Mouse (Mus musculus) left cerebral cortex, postnatal 25 days (tissue): Measurements from ENCODE around the gene Dlx5. TPM values are rescaled to one million over a fixed set of nuclear protein-coding genes. Genes with fewer than 3 reads are reported as not detected.

Source experiments
- DNase-seq, 2 experiments: peaks; one replicate each; pipeline ENCODE4 v3.0.0; 2022; ENCODE audit warnings: low spot score in 2 of 2, mixed read lengths in 1 of 2
- intact Hi-C: fragments of 180-260 bp; cut with DNase I; formaldehyde crosslinking; loops from one replicate; pipeline ENCODE4 v1.15.1; 2025
- total RNA-seq, 2 experiments: library from RNA; stranded (reverse); gene quantifications; 2 replicates each; pipeline ENCODE4 v1.2.3; 2021

Dlx5 gene
- 1 to 10 TPM; 6.5 to 9.1 TPM for total RNA-seq

DNA sequence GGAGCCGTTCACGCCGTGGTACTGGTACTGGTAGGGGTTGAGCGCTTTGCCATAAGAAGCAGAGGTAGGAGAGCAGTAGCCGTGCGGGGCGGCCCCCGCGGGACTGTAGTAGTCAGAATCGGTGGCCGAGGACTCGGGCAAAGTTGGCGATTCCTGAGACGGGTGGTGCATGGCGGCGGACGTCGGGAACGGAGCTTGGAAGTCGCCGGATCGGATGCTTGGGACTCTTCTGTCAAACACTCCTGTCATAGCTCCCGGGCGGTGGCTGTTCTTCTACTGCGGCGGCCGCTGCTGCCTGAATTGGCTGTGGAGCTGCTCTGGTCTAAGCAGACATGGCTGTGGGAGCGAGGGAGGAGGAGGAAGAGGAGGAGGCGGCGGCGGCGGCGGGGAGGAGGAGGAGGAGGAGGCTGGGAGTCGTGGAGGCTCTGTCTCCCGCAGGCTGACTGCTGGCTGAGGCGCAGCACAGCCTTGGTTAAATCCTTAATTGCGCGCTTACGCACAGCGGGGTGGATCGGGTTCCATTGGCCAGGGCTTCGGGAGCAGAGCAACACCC lies at the start of gene Dlx5:
Dlx5 (minus strand) TSS at position 448 of the 553 bp plus-strand sequence.
- peak; percentile 48 to 51 for DNase-seq
- intact Hi-C loops, result loop anchor here (5.0 to 10.0 kb wide), 3 partner anchors 34 to 1247 kb away; no protein-coding TSS in a partner anchor

DNA sequence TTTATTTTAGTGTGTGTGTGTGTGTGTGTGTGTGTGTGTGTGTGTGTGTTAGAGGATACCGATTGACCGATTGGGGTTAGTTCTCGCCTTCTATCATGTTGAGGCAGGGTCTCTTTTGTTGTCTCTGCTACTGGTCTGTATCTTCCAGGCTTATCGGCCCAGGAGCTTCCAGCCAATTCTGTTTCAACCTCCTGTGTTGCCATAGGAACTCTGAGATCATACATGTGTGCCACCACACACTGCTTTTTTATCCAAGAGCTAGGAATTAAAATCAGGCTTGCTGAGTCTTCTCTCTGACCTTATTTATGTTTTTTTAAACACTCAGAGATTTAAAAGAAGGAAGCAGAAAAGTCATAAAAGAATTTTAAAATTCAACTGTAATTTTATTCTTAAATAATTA lies 49.6 kb upstream of the Dlx5 start:
- DNase-seq, result no peak
- intact Hi-C loops, result no loop called here

DNA sequence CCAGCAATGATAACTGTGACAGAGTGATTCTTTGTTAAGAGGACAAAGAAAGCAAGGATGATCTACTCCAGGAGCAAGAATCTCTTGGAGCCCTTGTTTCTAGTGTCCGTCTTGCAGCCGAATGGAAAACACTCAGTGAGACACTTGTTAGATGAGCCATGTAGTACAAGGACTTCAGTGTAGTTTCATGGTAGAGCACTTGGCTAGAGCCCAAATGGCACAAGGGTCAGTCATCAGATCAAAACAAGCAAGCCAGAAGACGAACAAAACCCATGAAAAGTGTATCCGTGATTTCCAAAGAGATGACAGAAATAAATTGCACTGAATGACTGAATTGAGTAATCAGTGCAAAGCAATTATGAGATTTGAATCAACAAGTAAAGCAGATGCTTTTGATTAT lies 48.9 kb upstream of the Dlx5 start:
- no peak for DNase-seq
- intact Hi-C loops, result no loop called here

DNA sequence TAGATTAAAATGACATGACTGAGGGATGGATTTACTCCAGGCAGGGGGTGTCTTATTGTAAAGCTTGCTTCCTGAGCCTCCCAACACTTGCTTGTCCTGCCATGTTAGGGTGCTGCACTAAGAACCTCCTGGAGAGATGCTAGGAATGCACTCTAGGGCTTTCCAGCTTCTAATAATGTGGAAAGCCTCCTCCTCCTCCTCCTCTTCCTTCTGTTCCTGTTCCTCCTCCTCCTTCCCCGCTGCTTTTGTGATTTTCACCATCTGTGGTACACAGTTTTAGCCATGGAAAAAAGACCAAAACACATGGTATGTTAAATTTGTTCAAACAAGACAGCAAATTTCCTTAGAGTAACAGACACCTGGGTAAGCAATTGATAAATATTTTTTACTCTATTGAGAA lies 43.4 kb upstream of the Dlx5 start:
- peak in 1 of 2 experiments; percentile 30 for DNase-seq
- intact Hi-C loops, result no loop called here

DNA sequence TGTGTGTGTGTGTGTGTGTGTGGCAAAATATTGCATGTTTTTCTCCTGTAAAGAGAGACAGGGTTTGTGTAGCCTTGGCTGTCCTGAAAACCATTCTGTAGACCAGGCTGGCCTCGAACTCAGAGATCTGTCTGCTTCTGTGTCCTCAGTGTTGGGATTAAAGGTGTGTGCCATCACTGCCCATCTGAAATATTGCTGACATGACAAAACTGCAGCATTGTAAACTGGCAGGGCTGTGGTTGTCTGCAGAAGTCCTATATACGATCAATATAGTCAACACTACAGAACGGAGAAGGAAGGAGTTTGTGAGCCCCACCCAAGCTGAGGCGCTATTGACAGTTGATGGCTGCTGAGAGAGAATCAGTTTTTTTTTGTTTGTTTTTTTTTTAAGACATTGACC lies 35.4 kb upstream of the Dlx5 start:
- no peak for DNase-seq
- intact Hi-C loops, result loop anchor here (10.0 kb wide), 1 partner anchor 1273 kb away; no protein-coding TSS in a partner anchor

DNA sequence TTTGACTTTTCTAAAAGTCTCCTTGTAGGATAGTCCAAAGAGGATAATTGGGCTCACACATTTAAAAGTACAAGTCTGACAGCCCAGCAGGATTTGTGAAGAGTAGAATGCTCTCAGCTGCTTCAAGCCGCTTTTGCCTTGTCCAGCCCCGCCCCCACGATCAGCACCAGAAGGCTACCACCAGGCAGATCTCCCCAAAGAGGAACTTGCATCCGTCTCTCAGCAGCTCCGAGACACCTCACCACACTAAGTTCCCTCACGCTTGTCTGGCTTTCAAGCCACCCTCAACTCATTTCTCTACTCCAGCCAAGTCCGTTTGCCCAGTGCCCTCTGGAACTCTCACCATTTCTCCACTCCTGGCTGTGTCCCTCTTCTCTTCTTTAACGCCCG lies 33.6 kb upstream of the Dlx5 start:
- intact Hi-C loops, result loop anchor here (1.0 to 10.0 kb wide), 2 partner anchors 1057 to 1271 kb away; no protein-coding TSS in a partner anchor
- no peak for DNase-seq

DNA sequence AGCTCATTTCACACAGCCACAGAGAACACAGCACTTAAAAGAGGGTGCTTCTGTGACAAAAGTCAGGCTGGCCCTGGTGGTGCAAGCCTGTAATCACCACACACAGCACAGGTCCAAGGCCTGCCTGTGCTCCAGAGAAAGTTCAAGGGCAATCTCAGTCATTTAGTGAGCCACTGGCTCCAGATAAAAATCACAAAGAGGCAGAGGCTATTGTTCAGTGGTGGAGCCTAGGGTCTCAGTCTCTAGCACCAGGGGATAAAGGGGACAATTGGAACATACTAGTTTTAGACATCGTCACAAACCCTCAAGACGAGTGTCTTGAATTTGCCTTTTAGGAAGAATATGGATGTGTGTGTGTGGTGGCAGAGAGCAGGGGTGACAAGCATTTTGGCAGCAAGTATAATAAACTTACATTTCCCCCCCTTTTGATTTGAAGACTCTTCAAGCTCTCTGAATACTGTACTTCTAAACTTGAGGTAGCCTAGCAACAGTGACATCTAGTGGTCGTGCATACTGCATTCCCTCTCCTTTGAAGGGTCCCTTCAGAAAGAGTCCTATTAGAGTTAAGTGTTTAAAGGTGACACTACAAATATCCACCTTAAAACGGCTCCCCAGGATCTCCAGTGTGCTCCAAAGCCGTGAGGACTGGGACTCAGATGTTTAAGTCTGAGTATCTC lies 33.1 kb upstream of the Dlx5 start:
- DNase-seq, result peak; percentile 32 to 60
- intact Hi-C loops, result loop anchor here (1.0 to 10.0 kb wide), 2 partner anchors 1057 to 1270 kb away; no protein-coding TSS in a partner anchor

DNA sequence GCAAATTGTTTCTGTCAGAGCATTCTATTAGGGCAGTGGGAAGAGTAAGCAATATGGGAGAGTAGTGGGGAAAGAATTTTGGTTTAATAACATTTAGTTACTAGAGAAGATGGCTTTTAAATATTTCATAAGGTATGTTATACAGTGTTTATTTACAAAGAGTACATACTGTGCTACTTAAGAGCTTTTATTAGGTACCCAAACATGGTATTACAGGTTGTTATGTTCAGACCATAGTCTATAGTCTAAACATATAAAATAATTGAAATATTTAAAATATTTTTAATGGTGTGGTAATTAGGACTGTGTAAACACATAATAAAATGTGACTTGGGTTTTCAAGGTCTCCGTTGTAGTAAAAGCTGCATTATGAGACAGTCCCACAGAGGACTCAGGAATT lies 32.4 kb upstream of the Dlx5 start:
- intact Hi-C loops, result loop anchor here (10.0 kb wide), 1 partner anchor 1270 kb away; no protein-coding TSS in a partner anchor
- no peak for DNase-seq

DNA sequence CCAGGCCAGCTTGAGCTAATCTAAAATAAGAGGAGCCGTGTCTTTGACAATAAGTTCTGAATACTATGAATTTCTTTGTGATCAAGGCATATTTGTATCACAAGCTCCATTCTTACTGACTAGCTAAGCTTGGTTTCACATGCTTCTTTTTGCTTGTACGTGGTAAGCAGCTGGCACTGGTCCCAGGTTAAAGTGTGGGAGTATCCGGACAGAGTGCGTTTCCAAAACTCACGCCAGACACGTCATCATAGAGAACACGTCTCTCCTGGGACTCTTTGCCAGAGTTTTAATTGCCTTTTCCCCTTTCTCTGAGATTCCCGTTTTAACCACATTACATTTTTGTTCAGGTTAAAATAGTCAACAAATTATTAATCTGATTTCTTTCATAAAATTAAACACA lies 27.7 kb upstream of the Dlx5 start:
- DNase-seq, result peak in 1 of 2 experiments; percentile 19
- intact Hi-C loops, result no loop called here

DNA sequence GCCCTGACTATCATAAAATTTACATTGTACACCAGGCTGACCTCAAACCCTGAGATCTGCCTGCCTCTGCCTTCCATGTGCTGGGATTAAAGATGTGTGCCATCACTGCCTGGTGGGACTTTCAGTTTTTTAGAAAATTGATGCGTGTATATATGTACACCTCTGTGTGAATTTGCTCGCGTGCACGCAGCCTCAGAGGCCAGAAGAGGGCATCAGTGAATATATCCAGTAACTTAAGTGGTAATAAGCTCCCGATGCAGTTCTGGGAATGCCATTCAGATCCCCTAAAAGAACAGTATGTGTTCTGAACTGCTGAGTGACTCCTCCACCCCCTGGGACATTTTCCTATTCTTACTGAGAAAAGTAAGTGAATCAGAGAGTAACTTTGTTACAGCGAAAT lies 8.2 kb upstream of the Dlx5 start:
- DNase-seq, result no peak
- intact Hi-C loops, result no loop called here

DNA sequence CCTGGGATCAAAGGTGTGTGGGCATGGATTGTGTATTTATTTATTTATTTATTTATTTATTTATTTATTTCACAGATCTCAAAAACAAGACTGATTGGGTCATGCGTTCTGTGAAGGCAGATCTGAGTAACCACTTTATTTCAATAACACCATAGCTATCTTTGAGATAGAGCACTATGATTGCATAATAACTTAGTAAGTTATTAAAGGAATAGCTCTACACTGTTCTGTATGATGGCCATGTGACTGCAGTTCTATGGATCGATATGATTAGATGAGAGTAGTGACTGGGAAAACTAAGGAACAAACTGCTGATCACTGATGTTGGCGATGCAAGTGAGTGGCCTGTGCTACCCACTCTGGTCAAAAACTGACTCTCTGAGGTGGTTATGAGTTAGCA lies 4.3 kb upstream of the Dlx5 start:
- no peak for DNase-seq
- intact Hi-C loops, result loop anchor here (5.0 to 10.0 kb wide), 3 partner anchors 781 to 1251 kb away; no protein-coding TSS in a partner anchor

DNA sequence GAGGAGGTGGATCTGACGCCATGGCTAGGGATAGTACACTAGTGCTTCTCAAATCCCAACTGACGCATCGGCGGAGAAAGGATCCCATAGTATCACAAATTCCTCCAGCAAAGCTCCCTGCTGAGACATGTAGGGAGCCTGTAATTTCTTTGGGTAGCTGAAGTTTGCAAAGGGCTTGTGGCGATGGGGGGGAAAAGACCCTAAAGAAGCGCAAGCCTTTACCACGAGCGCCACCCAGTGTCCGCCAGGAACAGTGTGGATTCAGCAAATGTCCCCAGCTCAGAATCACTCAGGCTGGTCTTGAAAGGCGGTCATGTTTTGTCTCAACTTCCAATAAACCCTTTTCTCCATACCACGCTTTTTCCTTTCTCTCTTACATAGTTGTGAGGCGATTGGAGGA lies 3.0 kb upstream of the Dlx5 start:
- peak; percentile 63 to 64 for DNase-seq
- intact Hi-C loops, result loop anchor here (2.0 to 10.0 kb wide), 5 partner anchors 38 to 1250 kb away; no protein-coding TSS in a partner anchor

DNA sequence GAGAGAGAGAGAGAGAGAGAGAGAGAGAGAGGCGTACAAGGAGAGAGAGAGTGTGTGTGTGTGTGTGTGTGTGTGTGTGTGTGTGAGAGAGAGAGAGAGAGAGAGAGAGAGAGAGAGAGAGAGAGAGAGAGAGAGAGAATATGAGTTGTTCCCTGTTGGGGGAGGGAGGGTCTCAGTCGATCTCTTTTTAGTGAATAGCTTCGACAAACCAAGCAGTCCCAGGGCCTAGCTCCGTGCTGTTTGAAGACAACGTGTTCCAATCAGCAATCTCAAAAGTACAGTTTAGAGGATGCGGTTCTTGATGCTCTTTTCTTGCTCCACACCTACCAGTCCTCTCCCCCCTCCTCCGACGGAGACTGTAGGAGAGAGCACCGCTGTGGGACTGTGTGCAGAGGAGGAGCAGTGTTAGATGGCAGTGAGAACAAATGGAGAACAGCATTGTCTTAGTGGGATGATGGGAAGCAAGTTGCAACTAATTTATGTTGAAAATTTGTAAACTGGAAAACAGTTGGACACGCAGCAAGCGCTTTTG lies 447 bp upstream of the Dlx5 start:
- no peak for DNase-seq
- intact Hi-C loops, result loop anchor here (5.0 to 10.0 kb wide), 3 partner anchors 35 to 1248 kb away; no protein-coding TSS in a partner anchor

DNA sequence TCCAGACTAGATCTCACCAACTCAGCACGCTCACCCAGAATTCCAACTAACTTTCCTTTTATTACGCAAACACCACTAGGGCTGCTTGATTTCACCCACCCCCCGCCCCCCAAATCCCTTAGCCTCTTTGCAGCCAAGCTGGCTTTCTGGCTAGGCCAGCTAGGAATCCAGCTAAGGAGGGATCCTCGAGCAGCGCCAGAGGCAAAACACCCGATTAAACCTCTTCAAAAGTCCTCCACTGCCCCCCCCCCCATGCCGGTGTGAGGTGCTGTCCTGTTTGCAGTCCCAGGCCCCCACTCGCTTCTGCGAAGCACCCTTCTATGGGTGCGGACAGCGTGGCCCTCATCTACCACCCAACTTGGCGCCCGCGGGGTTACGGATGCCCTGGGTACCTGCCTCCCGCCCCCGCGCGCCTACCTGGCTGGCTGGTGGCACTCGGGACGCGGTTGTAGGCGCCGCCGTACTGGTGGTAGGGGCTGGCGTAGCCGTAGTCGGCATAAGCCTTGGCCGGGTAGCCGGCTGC lies 709 bp downstream of the Dlx5 start:
- DNase-seq, result no peak

DNA sequence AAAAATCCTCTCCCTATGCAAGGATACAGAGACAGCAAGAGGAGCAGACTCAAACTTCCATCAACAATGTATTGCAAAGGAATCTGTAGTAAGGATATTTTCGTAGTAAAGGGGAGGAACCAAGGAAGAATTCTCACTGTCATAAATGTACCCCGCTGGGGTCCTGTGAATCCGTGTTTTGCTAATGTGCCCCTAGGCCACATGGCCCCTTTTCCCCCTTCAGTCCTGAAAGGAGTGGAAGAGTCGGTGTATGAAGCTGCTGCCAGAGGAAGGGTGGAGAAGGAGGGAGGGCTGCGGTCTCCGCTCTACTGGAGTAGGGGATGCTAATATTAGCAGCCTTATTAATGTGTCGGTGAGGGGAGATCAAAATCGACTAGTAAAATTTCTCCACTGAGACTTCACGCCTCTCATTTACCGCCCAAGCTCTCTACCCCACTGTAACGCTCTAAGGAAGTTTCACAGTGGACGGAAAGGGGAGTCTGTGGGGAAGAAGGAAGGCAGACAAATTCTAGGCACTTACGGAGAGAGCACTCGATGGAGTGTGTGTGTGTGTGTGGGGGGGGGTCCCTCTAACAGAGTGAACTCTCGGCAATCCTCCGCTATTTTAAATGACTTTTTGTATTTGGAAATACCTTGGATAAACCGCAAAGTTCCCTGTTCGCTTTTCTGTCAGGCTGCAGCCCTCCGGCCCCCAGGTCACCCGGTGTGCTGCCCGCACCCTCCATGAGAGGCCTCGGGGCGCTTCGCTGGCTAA lies 1.3 kb downstream of the Dlx5 start:
- DNase-seq, result no peak
- intact Hi-C loops, result loop anchor here (5.0 to 10.0 kb wide), 3 partner anchors 33 to 1246 kb away; no protein-coding TSS in a partner anchor

More for the DNA sequence above, 709 bp downstream of the Dlx5 start:
- intact Hi-C loops, result loop anchor here (5.0 to 10.0 kb wide), 3 partner anchors 34 to 1246 kb away; no protein-coding TSS in a partner anchor

DNA sequence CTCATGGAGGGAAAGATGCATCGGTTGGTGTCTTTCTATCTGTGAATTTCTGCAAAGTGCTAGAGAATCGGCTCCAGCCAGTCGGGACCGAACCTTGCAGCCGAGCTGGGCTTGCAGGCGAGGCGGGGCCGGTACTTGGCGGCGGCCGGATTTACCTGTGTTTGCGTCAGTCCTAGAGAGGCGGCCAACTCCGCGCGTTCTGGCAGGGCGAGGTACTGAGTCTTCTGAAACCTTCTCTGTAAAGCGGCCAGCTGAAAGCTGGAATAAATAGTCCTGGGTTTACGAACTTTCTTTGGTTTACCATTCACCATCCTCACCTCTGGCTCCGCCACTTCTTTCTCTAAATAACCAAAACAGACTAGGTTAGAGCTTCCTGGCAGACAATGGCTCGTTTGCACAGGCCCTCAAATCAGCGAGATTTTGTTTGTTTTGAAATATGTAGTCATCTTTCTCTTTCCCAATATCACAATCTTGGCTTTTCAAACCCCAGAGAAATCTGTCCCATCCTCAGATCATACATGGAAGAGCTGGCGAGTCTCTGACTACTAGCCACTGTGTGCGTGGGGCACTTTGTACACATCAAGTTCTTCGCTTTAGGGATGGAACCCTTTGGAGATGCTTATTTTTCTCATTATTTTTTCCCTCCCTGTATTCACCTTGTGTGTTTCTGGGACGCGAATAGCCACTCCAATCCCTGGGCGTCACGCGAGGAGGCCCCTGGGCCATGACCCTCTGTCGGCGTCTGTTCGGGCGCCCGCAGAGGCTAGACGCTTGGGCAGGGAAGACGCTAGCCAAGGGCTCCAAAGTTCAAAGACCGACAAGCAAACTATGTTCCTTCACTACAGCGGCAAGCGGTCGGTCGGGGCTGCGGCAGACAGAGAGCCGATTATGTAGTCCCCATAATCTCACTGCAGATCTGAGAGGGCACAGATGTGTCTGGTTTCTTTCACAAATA lies 2.2 kb downstream of the Dlx5 start:
- peak in 1 of 2 experiments; percentile 9 for DNase-seq
- intact Hi-C loops, result loop anchor here (5.0 to 10.0 kb wide), 3 partner anchors 32 to 1245 kb away; no protein-coding TSS in a partner anchor

DNA sequence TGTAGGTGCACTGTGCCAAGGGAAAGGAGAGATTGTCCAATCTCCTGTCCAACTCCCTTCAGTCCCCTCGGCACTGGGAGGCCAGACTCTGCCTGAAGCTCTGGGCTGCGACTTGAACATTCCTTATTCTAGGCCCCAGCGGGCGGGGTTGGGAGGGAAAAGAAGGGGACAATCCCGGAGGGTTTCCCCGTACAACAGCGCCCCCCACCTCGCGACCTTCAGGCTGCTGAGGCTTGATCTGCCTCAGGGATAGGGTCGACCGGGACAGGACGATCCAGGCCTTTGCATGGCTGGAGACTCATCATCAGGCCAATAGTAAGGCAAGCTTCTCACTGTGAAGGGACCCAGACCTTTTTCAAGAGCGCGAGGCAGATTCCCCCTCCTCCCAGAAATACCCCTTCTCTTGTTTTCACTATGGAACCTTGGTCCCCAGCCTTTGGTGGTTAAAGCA lies 3.0 kb downstream of the Dlx5 start:
- DNase-seq, result no peak
- intact Hi-C loops, result no loop called here
